Mouse (Mus musculus) G1E (cell line): ENCODE results near the gene Tmem132c.

Source experiments
- CTCF ChIP-seq: IDR thresholded peaks from 2 replicates; pipeline ENCODE4 v1.5.1; 2012; ENCODE audit warnings: low read depth, low read length, inconsistent platforms, mixed read lengths
- TAL1 ChIP-seq: conservative IDR thresholded peaks from 2 replicates; pipeline ENCODE4 v1.6.1; 2012; ENCODE audit warnings: low read depth, low read length, inconsistent platforms, mixed read lengths

GRCm38 (mm10) chr5:127299010-127299409, 57.4 kb downstream of the Tmem132c start:
- TF ChIP-seq CTCF (no peak), TAL1 (no peak)
